Mouse (Mus musculus) heart, postnatal 0 days (tissue): ENCODE measurements around the gene Fgfr2.

Experiments
- CTCF ChIP-seq: IDR thresholded peaks from 2 replicates; pipeline ENCODE4 v1.5.1; 2016; ENCODE audit warnings: antibody characterized with exemption, control low read depth, low read depth
- EP300 ChIP-seq: IDR thresholded peaks from 2 replicates; pipeline ENCODE4 v1.6.1; 2016; ENCODE audit warnings: antibody characterized with exemption, low read depth

GRCm38 (mm10) chr7:130938005-130938404, 2185.1 kb downstream of the Fgfr2 start:
- TF ChIP-seq CTCF, result no peak
- TF ChIP-seq EP300, result no peak
